Mouse (Mus musculus): ENCODE measurements around the gene Gm12117.

GRCm38 (mm10) chr11:33240295-33240694 lies 36.2 kb downstream of the Gm12117 start:
- TF ChIP-seq CHD2 (IDR thresholded peaks at IDR 0.05; ENCODE audit: low read depth, low read length): no peak
- TF ChIP-seq HCFC1 (IDR thresholded peaks at IDR 0.05; ENCODE audit: borderline replicate concordance, insufficient read depth, low read length): no peak
- TF ChIP-seq ZC3H11A (IDR thresholded peaks at IDR 0.05; ENCODE audit: borderline replicate concordance, low read depth, low read length): no peak
- TF ChIP-seq MAFK (IDR thresholded peaks at IDR 0.05; ENCODE audit: insufficient read depth, low read depth, low read length): no peak
- TF ChIP-seq ZNF384 (IDR thresholded peaks at IDR 0.05; ENCODE audit: low read depth, low read length): no peak
